Mouse (Mus musculus) thymus, adult 2 months (tissue): ENCODE results near the gene Klhl42. TPM values are rescaled to one million over a fixed set of nuclear protein-coding genes. Genes with fewer than 3 reads are reported as not detected.

Source experiments
- DNase-seq: peaks from one replicate; pipeline ENCODE4 v3.0.0; 2021
- H3K27ac ChIP-seq: fragments of 200-500 bp; 2 replicates; pipeline ENCODE4 v1.5.1; 2012; ENCODE audit warnings: low read length, control low read depth; ENCODE audit not compliant: control insufficient read depth, insufficient read depth
- H3K27me3 ChIP-seq: fragments of 200-500 bp; 2 replicates; pipeline ENCODE4 v1.6.1; 2012; ENCODE audit warnings: mild to moderate bottlenecking, low read length, moderate library complexity, mixed read lengths; ENCODE audit not compliant: control insufficient read depth, insufficient read depth
- H3K36me3 ChIP-seq: fragments of 200-500 bp; 2 replicates; pipeline ENCODE4 v1.6.1; 2012; ENCODE audit warnings: mild to moderate bottlenecking, low read length, moderate library complexity; ENCODE audit not compliant: control insufficient read depth, insufficient read depth
- H3K4me1 ChIP-seq: fragments of 200-500 bp; replicated peaks from 2 replicates; pipeline ENCODE4 v1.6.1; 2012; ENCODE audit warnings: low read length; ENCODE audit not compliant: control insufficient read depth, insufficient read depth
- H3K4me3 ChIP-seq: fragments of 200-500 bp; 2 replicates; pipeline ENCODE4 v1.5.1; 2012; ENCODE audit warnings: mild to moderate bottlenecking, low read length, control low read depth, moderate library complexity; ENCODE audit not compliant: control insufficient read depth, insufficient read depth
- CTCF ChIP-seq: fragments of 200-500 bp; IDR thresholded peaks from 2 replicates; pipeline ENCODE4 v1.5.1; 2012; ENCODE audit warnings: mild to moderate bottlenecking, control low read depth, low read length, moderate library complexity, borderline replicate concordance; ENCODE audit not compliant: control insufficient read depth, poor library complexity, insufficient read depth; ENCODE audit errors: extremely low read depth
- POLR2A ChIP-seq: fragments of 200-500 bp; IDR thresholded peaks from 2 replicates; pipeline ENCODE4 v1.6.1; 2012; ENCODE audit warnings: mild to moderate bottlenecking, low read length, control low read depth, moderate library complexity; ENCODE audit not compliant: control insufficient read depth, poor library complexity, insufficient read depth; ENCODE audit errors: extremely low read depth
- WGBS: fragments of 180-500 bp; shearing (Covaris S2); methylation state at CpG from one replicate; pipeline ENCODE4 v1.1.7; 2018; 5-methylcytosine and 5-hydroxymethylcytosine counted together
- polyA plus RNA-seq: library from polyadenylated mRNA; depleted of rRNA; stranded (reverse); fragments of >200 nt; gene quantifications from 2 replicates; pipeline ENCODE4 v1.2.3, GENCODE M21; 2012

Gene Klhl42
- polyA plus RNA-seq, 1 experiment: 27.2 TPM

- no peak for TF ChIP-seq CTCF
- no peak for DNase-seq
- no peak overlapping the region for H3K4me3 ChIP-seq
- H3K36me3 ChIP-seq: peaks cover 29% of the 10 kb centered on the region
- H3K4me1 ChIP-seq: no peaks in the 10 kb centered on the region
- 97% methylated on average over 19 of the region's 19 CpGs for WGBS
- H3K27ac ChIP-seq: no peak overlapping the region
- no peaks in the 10 kb centered on the region for H3K27me3 ChIP-seq
Observed at GRCm38 (mm10) chr6:147053785-147054646, 37.2 kb upstream of the Klhl42 start.

- Histone ChIP-seq H3K4me3 (no peak overlapping the region), H3K27me3 (no peaks in the 10 kb centered on the region), H3K27ac (no peak overlapping the region), H3K36me3 (peaks cover 24% of the 10 kb centered on the region), H3K4me1 (no peaks in the 10 kb centered on the region)
- WGBS: 94% methylated on average over 10 of the region's 10 CpGs
- DNase-seq: no peak
- TF ChIP-seq CTCF: no peak
- no peak for TF ChIP-seq POLR2A
Observed at GRCm38 (mm10) chr6:147055374-147055977, 35.7 kb upstream of the Klhl42 start.

DNA sequence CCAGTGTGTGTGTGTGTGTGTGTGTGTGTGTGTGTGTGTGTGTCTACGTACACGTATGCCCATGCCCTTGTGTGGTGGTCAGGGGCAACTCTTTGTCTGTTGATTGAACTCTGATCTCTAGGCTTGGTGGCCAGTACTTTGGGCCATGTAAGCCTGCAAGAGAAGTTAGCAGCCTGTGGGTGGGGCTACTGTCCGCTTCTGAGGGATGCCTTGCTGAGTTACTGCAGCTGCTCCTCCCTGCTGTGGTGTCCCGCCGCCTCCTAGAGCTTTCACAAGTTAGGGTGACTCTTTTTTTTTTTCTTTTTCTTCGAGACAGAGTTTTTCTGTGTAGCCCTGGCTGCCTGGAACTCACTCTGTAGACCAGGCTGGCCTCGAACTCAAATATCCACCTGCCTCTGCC lies 31.9 kb upstream of the Klhl42 start:
- WGBS: 87% methylated on average over 7 of the region's 7 CpGs
- TF ChIP-seq CTCF: no peak
- TF ChIP-seq POLR2A: no peak
- Histone ChIP-seq H3K4me1 (no peaks in the 10 kb centered on the region), H3K27ac (no peak overlapping the region), H3K27me3 (no peaks in the 10 kb centered on the region), H3K4me3 (no peak overlapping the region), H3K36me3 (peaks cover 32% of the 10 kb centered on the region)
- no peak for DNase-seq

- H3K27ac ChIP-seq: no peak overlapping the region
- H3K4me1 ChIP-seq: no peaks in the 10 kb centered on the region
- DNase-seq: no peak
- TF ChIP-seq POLR2A (no peak), CTCF (no peak)
- no peak overlapping the region for H3K4me3 ChIP-seq
- H3K36me3 ChIP-seq: peaks cover 25% of the 10 kb centered on the region
- H3K27me3 ChIP-seq: no peaks in the 10 kb centered on the region
- WGBS: 94% methylated on average over 9 of the region's 9 CpGs
Observed at GRCm38 (mm10) chr6:147061630-147062029, 29.5 kb upstream of the Klhl42 start.

- no peak for TF ChIP-seq POLR2A
- no peak for TF ChIP-seq CTCF
- WGBS: 91% methylated on average over 7 of the region's 7 CpGs
- no peak overlapping the region for H3K27ac ChIP-seq
- no peaks in the 10 kb centered on the region for H3K27me3 ChIP-seq
- no peaks in the 10 kb centered on the region for H3K4me1 ChIP-seq
- H3K4me3 ChIP-seq: no peak overlapping the region
- peaks cover 25% of the 10 kb centered on the region for H3K36me3 ChIP-seq
- DNase-seq: no peak
Observed at GRCm38 (mm10) chr6:147062034-147062433, 29.1 kb upstream of the Klhl42 start.

DNA sequence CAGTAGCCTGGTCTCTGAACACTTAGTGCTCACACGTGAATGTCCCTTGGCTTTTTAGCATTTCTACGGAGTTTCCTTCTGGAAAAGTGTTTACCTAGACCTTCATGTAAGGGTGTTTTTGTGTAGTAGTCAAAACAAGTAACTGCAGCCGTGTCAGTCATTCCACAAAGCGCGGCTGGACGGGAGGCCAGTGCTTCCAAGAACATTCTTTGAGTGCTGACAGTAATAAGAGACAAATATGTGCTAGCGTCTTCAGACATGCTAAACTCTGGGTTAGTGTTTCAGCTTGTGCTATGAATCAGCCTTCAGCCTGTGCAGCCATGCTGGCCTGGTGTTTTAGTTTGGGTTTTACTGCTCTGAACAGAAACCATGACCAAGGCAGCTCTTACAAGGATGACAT lies 28.5 kb upstream of the Klhl42 start:
- no peaks in the 10 kb centered on the region for H3K27me3 ChIP-seq
- H3K4me3 ChIP-seq: no peak overlapping the region
- DNase-seq: no peak
- peaks cover 25% of the 10 kb centered on the region for H3K36me3 ChIP-seq
- TF ChIP-seq POLR2A (no peak), CTCF (no peak)
- no peaks in the 10 kb centered on the region for H3K4me1 ChIP-seq
- H3K27ac ChIP-seq: no peak overlapping the region
- 91% methylated on average over 7 of the region's 7 CpGs for WGBS

GRCm38 (mm10) chr6:147064226-147064943 lies 26.8 kb upstream of the Klhl42 start:
- no peaks in the 10 kb centered on the region for H3K4me1 ChIP-seq
- WGBS: 98% methylated on average over 10 of the region's 10 CpGs
- H3K36me3 ChIP-seq: peaks cover 25% of the 10 kb centered on the region
- H3K27ac ChIP-seq: no peak overlapping the region
- TF ChIP-seq CTCF (no peak), POLR2A (no peak)
- no peak overlapping the region for H3K4me3 ChIP-seq
- H3K27me3 ChIP-seq: no peaks in the 10 kb centered on the region
- DNase-seq: no peak
